Mouse (Mus musculus): ENCODE results near the gene Zfp69.

- TF ChIP-seq POLR2A (IDR thresholded peaks at IDR 0.05; ENCODE audit: insufficient read depth, low read length) (no peak), CTCF (IDR thresholded peaks at IDR 0.05; ENCODE audit: low read depth, low read length) (no peak)
These were observed 26.7 kb upstream of the Zfp69 start for GRCm38 (mm10) chr4:120978221-120978620.

All from ES-Bruce4 (cell line).